Mouse (Mus musculus) midbrain, embryonic 12.5 days (tissue): ENCODE measurements around the gene Fn3k. TPM values are rescaled to one million over a fixed set of nuclear protein-coding genes. Genes with fewer than 3 reads are reported as not detected.
A peak's percentile ranks its signal among the peaks of the same experiment; 100 is the strongest.

Experiments used
- ATAC-seq: fragments of 200-750 bp; cut with Nextera tagmentation; 2 replicates; pipeline ENCODE4 v1.8.0; 2017; ENCODE audit warnings: low read depth, moderate TSS enrichment, moderate library complexity; ENCODE audit not compliant: low FRiP score
- H3K27ac ChIP-seq: fragments of 300-500 bp; sonication (generic); replicated peaks from 2 replicates; pipeline ENCODE4 v1.5.1; 2016; ENCODE audit warnings: mild to moderate bottlenecking
- H3K27me3 ChIP-seq: fragments of 300-500 bp; sonication (generic); 2 replicates; pipeline ENCODE4 v1.6.1; 2016; ENCODE audit warnings: mild to moderate bottlenecking
- H3K36me3 ChIP-seq: fragments of 300-500 bp; sonication (generic); 2 replicates; pipeline ENCODE4 v1.6.1; 2016
- H3K4me1 ChIP-seq: fragments of 300-500 bp; sonication (generic); 2 replicates; pipeline ENCODE4 v1.6.1; 2016
- H3K4me2 ChIP-seq: fragments of 300-500 bp; sonication (generic); replicated peaks from 2 replicates; pipeline ENCODE4 v1.6.1; 2016; ENCODE audit warnings: mild to moderate bottlenecking, moderate library complexity
- H3K4me3 ChIP-seq: fragments of 300-500 bp; sonication (generic); 2 replicates; pipeline ENCODE4 v1.5.1; 2016; ENCODE audit warnings: mild to moderate bottlenecking
- H3K9ac ChIP-seq: fragments of 300-500 bp; sonication (generic); replicated peaks from 2 replicates; pipeline ENCODE4 v1.6.1; 2016; ENCODE audit warnings: mild to moderate bottlenecking, moderate library complexity
- H3K9me3 ChIP-seq: fragments of 300-500 bp; sonication (generic); 2 replicates; pipeline ENCODE4 v1.6.1; 2016; ENCODE audit warnings: mild to moderate bottlenecking
- WGBS: fragments of 180-500 bp; shearing (Covaris S2); methylation state at CpG from one replicate; pipeline ENCODE4 v1.1.7; 2016; 5-methylcytosine and 5-hydroxymethylcytosine counted together
- polyA plus RNA-seq: library from polyadenylated mRNA; unstranded; fragments of >200 nt; fragmentation: Nextera tagmentation; extraction: Ambion mirVana; gene quantifications from 2 replicates; pipeline ENCODE4 v1.2.1, GENCODE M21; 2016

Gene Fn3k
- polyA plus RNA-seq, 1 experiment from 2014 or later = 2.3 TPM

- Histone ChIP-seq H3K9me3 (no peaks in the 10 kb centered on the region), H3K4me3 (peak within 1 kb of the TSS; percentile 68), H3K27me3 (no peaks in the 10 kb centered on the region), H3K9ac (peak within 1 kb of the TSS; percentile 67), H3K27ac (peak within 1 kb of the TSS; percentile 64), H3K36me3 (no peaks in the 10 kb centered on the region), H3K4me2 (peak within 1 kb of the TSS; percentile 67), H3K4me1 (peaks cover 12% of the 10 kb centered on the region)
- ATAC-seq = peak; percentile 100
- WGBS = 1% methylated on average over 28 of the region's 28 CpGs
These were observed 13.7 kb upstream of the Fn3k start, which contains the start of gene Fn3krp for GRCm38 (mm10) chr11:121420830-121421552. Fn3krp (plus strand) TSS chr11:121421401.

- ATAC-seq = no peak
- WGBS = 1% methylated on average over 28 of the region's 28 CpGs
- Histone ChIP-seq H3K27ac (0 out of 2 replicates have a peak overlapping the region, but pooled peaks have one; percentile 35), H3K9ac (peak overlapping the region; percentile 67), H3K4me1 (peaks cover 12% of the 10 kb centered on the region), H3K9me3 (no peaks in the 10 kb centered on the region), H3K4me2 (peak overlapping the region; percentile 67), H3K36me3 (no peaks in the 10 kb centered on the region), H3K4me3 (peak overlapping the region; percentile 68), H3K27me3 (no peaks in the 10 kb centered on the region)
These were observed 13.1 kb upstream of the Fn3k start for GRCm38 (mm10) chr11:121421553-121422173.

- no peaks in the 10 kb centered on the region; the same call in 1 of the 2 replicates for H3K27me3 ChIP-seq
- H3K9ac ChIP-seq = no peak overlapping the region
- no peak for ATAC-seq
- no peak overlapping the region for H3K4me3 ChIP-seq
- H3K4me1 ChIP-seq = peaks cover 13% of the 10 kb centered on the region
- H3K4me2 ChIP-seq = no peak overlapping the region
- WGBS = 86% methylated on average over 4 of the region's 4 CpGs
- no peak overlapping the region for H3K27ac ChIP-seq
- peaks cover 20% of the 10 kb centered on the region for H3K36me3 ChIP-seq
- no peaks in the 10 kb centered on the region for H3K9me3 ChIP-seq
These were observed 1.3 kb upstream of the Fn3k start for GRCm38 (mm10) chr11:121433397-121433796.

- no peak for ATAC-seq
- H3K27ac ChIP-seq = no peak overlapping the region
- peaks cover 18% of the 10 kb centered on the region for H3K4me1 ChIP-seq
- WGBS = 72% methylated on average over 5 of the region's 5 CpGs
- H3K9me3 ChIP-seq = no peaks in the 10 kb centered on the region
- no peak overlapping the region for H3K4me3 ChIP-seq
- no peak overlapping the region for H3K9ac ChIP-seq
- no peak overlapping the region for H3K4me2 ChIP-seq
- peaks cover 3% of the 10 kb centered on the region; the same call in 1 of the 2 replicates for H3K27me3 ChIP-seq
- no peaks in the 10 kb centered on the region for H3K36me3 ChIP-seq
These were observed 2.5 kb downstream of the Fn3k start for GRCm38 (mm10) chr11:121437236-121437635.

GRCm38 (mm10) chr11:121439686-121440292 is 5.1 kb downstream of the Fn3k start:
- Histone ChIP-seq H3K27me3 (peaks cover 3% of the 10 kb centered on the region; the same call in 1 of the 2 replicates), H3K36me3 (no peaks in the 10 kb centered on the region), H3K4me1 (peaks cover 10% of the 10 kb centered on the region), H3K4me2 (peak overlapping the region; percentile 25; the same call in 1 of the 2 replicates), H3K9ac (no peak overlapping the region), H3K27ac (peak overlapping the region; percentile 49; the same call in 1 of the 2 replicates), H3K9me3 (no peaks in the 10 kb centered on the region), H3K4me3 (no peak overlapping the region)
- no peak for ATAC-seq
- 68% methylated on average over 5 of the region's 5 CpGs for WGBS

- Histone ChIP-seq H3K27ac (no peak overlapping the region), H3K36me3 (no peaks in the 10 kb centered on the region), H3K4me3 (no peak overlapping the region), H3K9me3 (no peaks in the 10 kb centered on the region), H3K4me2 (no peak overlapping the region), H3K4me1 (peaks cover 5% of the 10 kb centered on the region; the same call in 1 of the 2 replicates), H3K27me3 (peaks cover 3% of the 10 kb centered on the region; the same call in 1 of the 2 replicates), H3K9ac (no peak overlapping the region)
- ATAC-seq = no peak
- 90% methylated on average over 4 of the region's 4 CpGs for WGBS
These were observed 6.9 kb downstream of the Fn3k start for GRCm38 (mm10) chr11:121441653-121442052.

GRCm38 (mm10) chr11:121442076-121442475 is 7.4 kb downstream of the Fn3k start:
- H3K9me3 ChIP-seq = no peaks in the 10 kb centered on the region
- H3K27ac ChIP-seq = no peak overlapping the region
- no peak overlapping the region for H3K4me3 ChIP-seq
- H3K9ac ChIP-seq = no peak overlapping the region
- peaks cover 3% of the 10 kb centered on the region; the same call in 1 of the 2 replicates for H3K27me3 ChIP-seq
- no peaks in the 10 kb centered on the region for H3K36me3 ChIP-seq
- 70% methylated on average over 2 of the region's 2 CpGs for WGBS
- H3K4me1 ChIP-seq = peaks cover 5% of the 10 kb centered on the region; the same call in 1 of the 2 replicates
- no peak for ATAC-seq
- no peak overlapping the region for H3K4me2 ChIP-seq

GRCm38 (mm10) chr11:121451216-121451726 is 16.6 kb downstream of the Fn3k start:
- WGBS = 24% methylated on average over 9 of the region's 9 CpGs
- H3K27me3 ChIP-seq = peaks cover 9% of the 10 kb centered on the region
- H3K9me3 ChIP-seq = no peaks in the 10 kb centered on the region
- 0 out of 2 replicates have a peak, but pooled peaks cover 4% of the 10 kb centered on the region for H3K36me3 ChIP-seq
- peak overlapping the region; percentile 91 for H3K4me3 ChIP-seq
- H3K9ac ChIP-seq = peak overlapping the region; percentile 77; the same call in 1 of the 2 replicates
- H3K27ac ChIP-seq = peak overlapping the region; percentile 85
- ATAC-seq = no peak
- peak overlapping the region; percentile 81 for H3K4me2 ChIP-seq
- H3K4me1 ChIP-seq = peaks cover 17% of the 10 kb centered on the region

- Histone ChIP-seq H3K4me2 (peak within 1 kb of the TSS; percentile 81), H3K27ac (peak within 1 kb of the TSS; percentile 85), H3K27me3 (peaks cover 9% of the 10 kb centered on the region), H3K9ac (peak within 1 kb of the TSS; percentile 77), H3K4me3 (peak within 1 kb of the TSS; percentile 91), H3K9me3 (no peaks in the 10 kb centered on the region), H3K36me3 (peaks cover 8% of the 10 kb centered on the region; the same call in 1 of the 2 replicates), H3K4me1 (peaks cover 17% of the 10 kb centered on the region)
- WGBS = under 1% methylated on average over 58 of the region's 58 CpGs
- ATAC-seq = peak; percentile 96
These were observed 17.3 kb downstream of the Fn3k start, which contains the start of gene Tbcd for GRCm38 (mm10) chr11:121451753-121452635. Tbcd (plus strand) TSS chr11:121451949.

GRCm38 (mm10) chr11:121457874-121458273 is 23.2 kb downstream of the Fn3k start:
- Histone ChIP-seq H3K27me3 (no peaks in the 10 kb centered on the region), H3K9ac (no peak overlapping the region), H3K27ac (no peak overlapping the region), H3K4me2 (no peak overlapping the region), H3K4me3 (no peak overlapping the region), H3K36me3 (peaks cover 61% of the 10 kb centered on the region), H3K9me3 (no peaks in the 10 kb centered on the region), H3K4me1 (peaks cover 6% of the 10 kb centered on the region)
- WGBS = 92% methylated on average over 3 of the region's 3 CpGs
- no peak for ATAC-seq

GRCm38 (mm10) chr11:121467408-121467807 is 32.7 kb downstream of the Fn3k start:
- Histone ChIP-seq H3K9me3 (no peaks in the 10 kb centered on the region), H3K9ac (no peak overlapping the region), H3K4me3 (no peak overlapping the region), H3K4me2 (no peak overlapping the region), H3K27ac (no peak overlapping the region), H3K36me3 (peaks cover 42% of the 10 kb centered on the region), H3K4me1 (no peaks in the 10 kb centered on the region), H3K27me3 (no peaks in the 10 kb centered on the region)
- WGBS = 90% methylated on average over 6 of the region's 6 CpGs
- ATAC-seq = no peak
